Mouse (Mus musculus): ENCODE data around the gene Hoxd11.

Hoxd11 gene

GRCm38 (mm10) chr2:74679980-74680379, 623 bp downstream of the Hoxd11 start:
- in situ Hi-C loops (cut with MboI, MseI) = loop anchor here (25.0 kb wide), 1 partner anchor 907 kb away; no protein-coding TSS in a partner anchor

- in situ Hi-C loops (cut with MboI, MseI) = loop anchor here (25.0 kb wide), 1 partner anchor 907 kb away; no protein-coding TSS in a partner anchor
These were observed 1.4 kb downstream of the Hoxd11 start for GRCm38 (mm10) chr2:74680561-74681398.

GRCm38 (mm10) chr2:74681594-74682531, 2.5 kb downstream of the Hoxd11 start:
- in situ Hi-C loops (cut with MboI, MseI) = loop anchor here (25.0 kb wide), 1 partner anchor 905 kb away; no protein-coding TSS in a partner anchor

DNA sequence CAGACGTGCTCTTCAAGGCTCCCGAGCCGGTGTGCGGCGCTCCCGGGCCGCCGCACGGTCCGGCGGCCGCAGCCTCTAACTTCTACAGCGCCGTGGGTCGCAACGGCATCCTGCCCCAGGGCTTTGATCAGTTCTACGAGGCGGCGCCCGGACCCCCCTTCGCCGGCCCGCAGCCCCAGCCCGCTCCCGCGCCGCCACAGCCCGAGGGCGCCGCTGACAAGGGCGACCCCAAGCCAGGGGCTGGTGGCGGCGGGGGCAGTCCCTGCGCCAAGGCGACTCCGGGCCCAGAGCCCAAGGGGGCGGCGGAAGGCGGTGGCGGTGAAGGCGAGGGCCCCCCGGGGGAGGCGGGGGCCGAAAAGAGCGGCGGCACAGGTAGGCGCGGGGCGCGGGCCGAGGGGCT, 3.4 kb downstream of the Hoxd11 start:
- in situ Hi-C loops (cut with MboI, MseI) = loop anchor here (25.0 kb wide), 1 partner anchor 905 kb away; no protein-coding TSS in a partner anchor

GRCm38 (mm10) chr2:74683471-74683951, 4.2 kb downstream of the Hoxd11 start:
- in situ Hi-C loops (cut with MboI, MseI) = loop anchor here (25.0 kb wide), 1 partner anchor 904 kb away; no protein-coding TSS in a partner anchor

GRCm38 (mm10) chr2:74684106-74684505, 4.7 kb downstream of the Hoxd11 start:
- in situ Hi-C loops (cut with MboI, MseI) = loop anchor here (25.0 kb wide), 1 partner anchor 903 kb away; no protein-coding TSS in a partner anchor

- in situ Hi-C loops (cut with MboI, MseI) = loop anchor here (25.0 kb wide), 1 partner anchor 902 kb away; no protein-coding TSS in a partner anchor
These were observed 5.8 kb downstream of the Hoxd11 start for GRCm38 (mm10) chr2:74685059-74685603.

DNA sequence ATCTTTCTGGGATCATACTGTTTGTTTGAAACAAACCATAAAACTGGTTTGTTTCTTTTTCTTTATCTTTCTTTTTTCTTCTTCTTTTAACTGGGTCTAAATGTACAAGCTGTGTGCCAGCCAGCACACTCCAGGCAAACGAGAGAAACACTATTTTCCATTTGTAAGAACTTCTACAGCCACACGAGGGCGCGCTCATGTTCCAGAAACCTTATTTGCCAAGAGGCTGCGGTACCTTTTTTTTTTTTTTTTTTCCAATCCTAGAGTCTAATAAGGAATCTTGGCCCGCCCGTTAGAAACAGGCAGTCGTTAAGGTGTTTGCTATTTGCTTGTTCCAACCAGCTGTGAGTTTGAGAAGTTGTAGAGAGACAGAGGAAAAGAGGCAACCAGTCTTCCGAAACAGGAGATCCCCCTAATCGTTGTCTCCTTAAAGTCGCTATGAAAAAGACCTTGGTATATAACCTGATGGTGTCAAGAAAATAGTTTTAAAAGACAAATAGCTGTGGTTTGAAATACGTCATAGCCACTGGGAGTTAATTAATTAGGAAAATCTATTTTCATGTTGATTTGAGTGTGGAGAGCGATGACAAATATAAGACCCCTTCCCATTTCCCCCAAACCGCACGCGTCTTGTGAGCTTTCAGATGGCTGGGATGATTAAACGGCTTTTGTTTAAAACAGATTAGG, 7.1 kb downstream of the Hoxd11 start:
- in situ Hi-C loops (cut with MboI, MseI) = loop anchor here (25.0 kb wide), 1 partner anchor 901 kb away; no protein-coding TSS in a partner anchor

- in situ Hi-C loops (cut with MboI, MseI) = loop anchor here (25.0 kb wide), 1 partner anchor 900 kb away; no protein-coding TSS in a partner anchor
These were observed 7.8 kb downstream of the Hoxd11 start for GRCm38 (mm10) chr2:74686988-74687697.

DNA sequence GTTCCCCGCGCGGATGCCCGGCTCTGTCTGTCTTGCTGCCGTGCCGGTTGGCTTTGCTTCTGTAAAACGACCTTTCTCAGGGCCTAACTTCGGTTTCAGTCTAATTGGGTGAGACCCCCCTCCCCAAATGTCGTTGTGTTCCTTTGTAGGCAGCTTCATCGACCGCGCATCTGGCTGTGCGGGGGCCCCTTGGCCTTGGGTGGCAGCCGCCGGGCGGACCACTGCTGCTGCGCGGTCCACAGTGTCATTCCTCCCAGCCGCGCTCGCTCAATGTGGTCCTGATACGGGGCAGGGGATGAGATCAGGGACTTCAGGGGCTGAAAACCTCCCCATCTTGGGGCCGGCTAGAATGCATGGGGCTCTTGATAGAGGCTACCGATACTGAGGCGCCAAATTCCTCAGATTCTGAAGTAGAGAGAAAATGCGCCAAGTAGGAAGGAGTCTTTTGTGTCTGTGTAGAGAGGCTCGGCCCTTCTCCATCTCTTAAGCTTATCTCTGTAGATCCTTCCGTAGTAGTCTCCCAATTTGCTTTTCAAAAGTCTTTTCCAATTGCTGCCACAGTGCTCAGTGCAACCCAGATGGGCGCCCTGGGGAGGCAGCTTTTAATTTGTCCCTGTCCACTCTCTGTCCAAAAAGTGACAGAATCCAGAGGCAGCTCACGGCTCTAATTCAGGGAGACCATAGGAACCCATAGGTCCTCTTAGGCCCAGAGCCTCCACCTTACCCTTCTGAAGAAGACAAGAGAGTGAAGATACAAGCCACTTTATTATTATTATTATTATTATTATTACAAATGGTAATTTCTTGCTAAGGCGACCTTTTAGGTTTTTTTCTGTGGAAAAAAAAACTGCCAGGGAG, 8.6 kb downstream of the Hoxd11 start:
- in situ Hi-C loops (cut with MboI, MseI) = loop anchor here (25.0 kb wide), 1 partner anchor 899 kb away; no protein-coding TSS in a partner anchor

- in situ Hi-C loops (cut with MboI, MseI) = loop anchor here (25.0 kb wide), 1 partner anchor 898 kb away; no protein-coding TSS in a partner anchor
These were observed 9.6 kb downstream of the Hoxd11 start for GRCm38 (mm10) chr2:74688795-74689573.

GRCm38 (mm10) chr2:74689574-74690337, 10.4 kb downstream of the Hoxd11 start:
- in situ Hi-C loops (cut with MboI, MseI) = loop anchor here (25.0 kb wide), 1 partner anchor 898 kb away; no protein-coding TSS in a partner anchor

DNA sequence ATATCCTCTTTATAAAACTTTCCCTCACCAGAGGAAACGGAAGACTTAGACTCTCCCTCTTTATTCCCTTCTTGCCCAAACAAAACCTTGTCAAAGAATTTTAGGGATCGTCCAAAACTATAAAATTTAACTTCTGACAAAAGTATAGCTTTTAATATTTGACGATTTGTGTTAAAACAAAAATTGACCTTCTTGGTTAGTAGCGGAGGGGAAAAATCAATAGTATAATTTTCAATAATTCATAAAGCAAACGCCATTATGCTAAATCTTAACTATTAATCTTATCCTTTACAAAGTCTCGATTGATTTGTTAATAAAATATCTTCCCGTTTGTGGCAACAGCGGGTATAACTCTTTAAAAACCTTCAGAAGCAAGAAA, 11.0 kb downstream of the Hoxd11 start:
- in situ Hi-C loops (cut with MboI, MseI) = loop anchor here (25.0 kb wide), 1 partner anchor 897 kb away; no protein-coding TSS in a partner anchor

DNA sequence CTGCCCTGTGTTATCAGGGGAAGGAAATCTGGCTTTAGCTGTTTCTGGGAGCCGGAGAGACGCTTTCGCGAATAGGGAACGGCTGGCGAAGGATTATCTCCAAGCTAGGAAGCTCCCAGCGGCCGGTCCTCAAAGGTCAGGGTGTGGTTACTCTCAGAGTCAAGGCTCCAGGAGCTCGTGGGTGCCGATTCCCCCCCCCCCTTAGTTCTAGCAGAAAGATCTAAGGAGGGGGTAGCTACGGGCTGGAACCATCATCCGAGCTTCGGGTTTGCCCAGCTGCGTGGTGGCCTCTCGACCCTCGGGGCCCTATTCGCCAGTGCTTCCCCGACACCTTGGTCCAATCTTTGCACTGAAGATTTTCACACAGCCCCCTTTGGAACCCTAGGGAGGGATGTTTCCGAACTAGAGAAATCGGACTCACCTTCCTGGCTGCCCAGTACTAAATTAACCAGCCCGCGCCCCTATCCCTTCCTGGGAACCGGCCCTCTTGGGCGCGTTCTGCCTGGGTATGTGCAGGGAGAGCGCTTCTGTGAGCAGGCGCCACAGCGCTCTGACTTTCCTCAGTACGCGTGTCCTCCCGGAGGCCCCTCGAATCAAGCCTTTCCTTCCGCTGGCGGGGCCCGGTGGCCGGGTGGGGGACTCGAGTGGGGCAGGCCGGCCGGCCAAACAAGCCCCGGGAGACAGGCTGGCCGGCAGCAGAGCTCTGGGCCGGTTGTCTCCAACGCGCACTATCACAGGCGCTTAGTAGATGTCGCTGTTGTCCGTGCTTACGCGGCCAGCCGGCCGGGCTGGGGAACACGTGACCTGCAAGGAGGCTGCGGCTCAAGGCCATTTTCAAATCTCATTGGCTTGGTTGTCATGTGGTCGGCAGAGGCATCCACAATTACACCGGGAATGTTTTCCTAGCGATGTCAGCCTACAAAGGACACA, 11.9 kb downstream of the Hoxd11 start, which contains the start of gene Hoxd10:
TSS of gene Hoxd10 (plus strand) at position 903 of the 930 bp plus-strand sequence.
- in situ Hi-C loops (cut with MboI, MseI) = loop anchor here (25.0 kb wide), 1 partner anchor 896 kb away; no protein-coding TSS in a partner anchor

DNA sequence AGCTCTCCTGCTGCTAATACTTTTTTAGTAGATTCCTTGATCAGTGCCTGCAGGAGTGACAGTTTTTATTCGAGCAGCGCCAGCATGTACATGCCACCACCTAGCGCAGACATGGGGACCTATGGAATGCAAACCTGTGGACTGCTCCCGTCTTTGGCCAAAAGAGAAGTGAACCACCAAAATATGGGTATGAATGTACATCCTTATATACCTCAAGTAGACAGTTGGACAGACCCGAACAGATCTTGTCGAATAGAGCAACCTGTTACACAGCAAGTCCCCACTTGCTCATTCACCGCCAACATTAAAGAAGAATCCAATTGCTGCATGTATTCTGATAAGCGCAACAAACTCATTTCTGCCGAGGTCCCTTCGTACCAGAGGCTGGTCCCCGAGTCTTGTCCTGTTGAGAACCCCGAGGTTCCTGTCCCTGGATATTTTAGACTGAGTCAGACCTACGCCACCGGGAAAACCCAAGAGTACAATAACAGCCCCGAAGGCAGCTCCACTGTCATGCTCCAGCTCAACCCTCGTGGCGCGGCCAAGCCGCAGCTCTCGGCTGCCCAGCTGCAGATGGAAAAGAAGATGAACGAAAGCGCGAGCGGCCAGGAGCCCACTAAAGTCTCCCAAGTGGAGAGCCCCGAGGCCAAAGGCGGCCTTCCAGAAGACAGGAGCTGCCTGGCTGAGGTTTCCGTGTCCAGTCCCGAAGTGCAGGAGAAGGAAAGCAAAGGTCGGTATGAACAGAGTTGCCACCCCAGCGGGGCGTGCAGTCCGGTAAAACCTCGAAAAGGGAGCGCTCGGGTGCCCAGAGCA, 12.8 kb downstream of the Hoxd11 start:
- in situ Hi-C loops (cut with MboI, MseI) = loop anchor here (25.0 kb wide), 1 partner anchor 895 kb away; no protein-coding TSS in a partner anchor
